Mouse (Mus musculus) WW6 (cell line): ENCODE data around the gene Erfe.
A peak's percentile ranks its signal among the peaks of the same experiment; 100 is the strongest.

Experiments
- DNase-seq: peaks from one replicate; pipeline ENCODE4 v3.0.0-alpha.2; 2013; ENCODE audit warnings: low read depth, low spot score

The Erfe gene

GRCm38 (mm10) chr1:91373414-91373835 is 7.2 kb downstream of the Erfe start:
- DNase-seq = no peak

GRCm38 (mm10) chr1:91380453-91381090 is 14.3 kb downstream of the Erfe start:
- DNase-seq = peak; percentile 22

GRCm38 (mm10) chr1:91381091-91381471 is 14.9 kb downstream of the Erfe start:
- no peak for DNase-seq

GRCm38 (mm10) chr1:91390369-91390768 is 24.1 kb downstream of the Erfe start:
- DNase-seq = no peak

- no peak for DNase-seq
Measured at GRCm38 (mm10) chr1:91397927-91398259, 31.7 kb downstream of the Erfe start.

GRCm38 (mm10) chr1:91398260-91399062 is 32.2 kb downstream of the Erfe start, which contains the start of gene Ilkap:
Gene Ilkap (minus strand): TSS chr1:91398815.
- DNase-seq = peak; percentile 64

GRCm38 (mm10) chr1:91404976-91405375 is 38.7 kb downstream of the Erfe start:
- DNase-seq = no peak

- no peak for DNase-seq
Measured at GRCm38 (mm10) chr1:91405406-91406169, 39.4 kb downstream of the Erfe start.

GRCm38 (mm10) chr1:91407819-91408218 is 41.6 kb downstream of the Erfe start:
- no peak for DNase-seq

GRCm38 (mm10) chr1:91411631-91412285 is 45.5 kb downstream of the Erfe start:
- no peak for DNase-seq

GRCm38 (mm10) chr1:91412286-91413029 is 46.2 kb downstream of the Erfe start:
- no peak for DNase-seq

GRCm38 (mm10) chr1:91413030-91413506 is 46.8 kb downstream of the Erfe start:
- peak; percentile 87 for DNase-seq

GRCm38 (mm10) chr1:91413536-91413897 is 47.3 kb downstream of the Erfe start:
- no peak for DNase-seq

GRCm38 (mm10) chr1:91413898-91414594 is 47.8 kb downstream of the Erfe start, which contains the start of gene Hes6:
Gene Hes6 (minus strand): TSS chr1:91414038.
- DNase-seq = no peak

GRCm38 (mm10) chr1:91414903-91415302 is 48.7 kb downstream of the Erfe start:
- DNase-seq = no peak

GRCm38 (mm10) chr1:91415311-91415710 is 49.1 kb downstream of the Erfe start:
- DNase-seq = no peak

GRCm38 (mm10) chr1:91417991-91418390 is 51.8 kb downstream of the Erfe start:
- no peak for DNase-seq

GRCm38 (mm10) chr1:91419862-91420600 is 53.8 kb downstream of the Erfe start:
- DNase-seq = no peak

GRCm38 (mm10) chr1:91420601-91421065 is 54.4 kb downstream of the Erfe start:
- no peak for DNase-seq
